Mouse (Mus musculus) neural tube, embryonic 12.5 days (tissue): ENCODE results near the gene Ppp4r4. TPM values are rescaled to one million over a fixed set of nuclear protein-coding genes. Genes with fewer than 3 reads are reported as not detected.
"Not testable (repeated sequence)": the region's sequence is repeated elsewhere in the genome, so short reads cannot be mapped to it uniquely, and the experiment has no call there.

ENCODE experiments used
- ATAC-seq: fragments of 200-750 bp; cut with Nextera tagmentation; 2 replicates; pipeline ENCODE4 v1.8.0; 2017; ENCODE audit warnings: low read depth, mild to moderate bottlenecking, moderate TSS enrichment, moderate library complexity; ENCODE audit not compliant: low FRiP score
- H3K27ac ChIP-seq: fragments of 300-500 bp; sonication (generic); 2 replicates; pipeline ENCODE4 v1.5.1; 2016
- H3K27me3 ChIP-seq: fragments of 300-500 bp; sonication (generic); replicated peaks from 2 replicates; pipeline ENCODE4 v1.6.1; 2016; ENCODE audit warnings: mild to moderate bottlenecking
- H3K36me3 ChIP-seq: fragments of 300-500 bp; sonication (generic); 2 replicates; pipeline ENCODE4 v1.6.1; 2016; ENCODE audit warnings: mild to moderate bottlenecking
- H3K4me1 ChIP-seq: fragments of 300-500 bp; sonication (generic); 2 replicates; pipeline ENCODE4 v1.6.1; 2016
- H3K4me2 ChIP-seq: fragments of 300-500 bp; sonication (generic); replicated peaks from 2 replicates; pipeline ENCODE4 v1.6.1; 2016; ENCODE audit warnings: mild to moderate bottlenecking
- H3K4me3 ChIP-seq: fragments of 300-500 bp; sonication (generic); 2 replicates; pipeline ENCODE4 v1.5.1; 2016
- H3K9ac ChIP-seq: fragments of 300-500 bp; sonication (generic); 2 replicates; pipeline ENCODE4 v1.6.1; 2016; ENCODE audit warnings: mild to moderate bottlenecking
- H3K9me3 ChIP-seq: fragments of 300-500 bp; sonication (generic); 2 replicates; pipeline ENCODE4 v1.6.1; 2016; ENCODE audit warnings: mild to moderate bottlenecking
- WGBS: fragments of 180-500 bp; shearing (Covaris S2); methylation state at CpG from one replicate; pipeline ENCODE4 v1.1.7; 2016; 5-methylcytosine and 5-hydroxymethylcytosine counted together
- polyA plus RNA-seq: library from polyadenylated mRNA; unstranded; fragments of >200 nt; fragmentation: Nextera tagmentation; extraction: Ambion mirVana; gene quantifications from 2 replicates; pipeline ENCODE4 v1.2.1, GENCODE M21; 2016

Gene Ppp4r4
- polyA plus RNA-seq, 1 experiment from 2014 or later = 2.3 TPM

DNA sequence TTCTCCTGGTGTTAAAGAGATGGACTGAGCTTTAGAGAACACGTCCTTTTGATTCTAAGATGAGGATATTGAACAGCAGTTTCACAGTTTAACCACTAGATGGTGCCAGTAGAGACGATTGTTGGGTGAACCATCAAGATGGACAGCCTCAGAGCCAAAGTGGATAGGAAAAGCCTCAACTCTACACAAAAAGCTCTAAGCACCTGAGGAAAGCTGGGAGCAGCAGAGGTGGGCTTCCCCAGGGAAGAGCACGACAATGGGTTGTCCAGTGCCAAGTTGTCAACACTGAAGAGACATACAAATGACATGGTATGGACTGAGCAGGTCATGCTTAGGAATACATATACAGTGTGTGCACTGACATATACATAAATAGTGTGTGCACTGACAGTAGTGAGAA lies 12.1 kb downstream of the Ppp4r4 start:
- ATAC-seq = no peak
- peaks cover 7% of the 10 kb centered on the region; the same call in 1 of the 2 replicates for H3K4me1 ChIP-seq
- no peak overlapping the region for H3K4me2 ChIP-seq
- H3K9ac ChIP-seq = no peak overlapping the region
- no peaks in the 10 kb centered on the region for H3K36me3 ChIP-seq
- H3K27me3 ChIP-seq = no peaks in the 10 kb centered on the region
- WGBS = 7% methylated on average over 3 of the region's 3 CpGs
- H3K27ac ChIP-seq = no peak overlapping the region
- H3K4me3 ChIP-seq = no peak overlapping the region
- H3K9me3 ChIP-seq = no peaks in the 10 kb centered on the region

DNA sequence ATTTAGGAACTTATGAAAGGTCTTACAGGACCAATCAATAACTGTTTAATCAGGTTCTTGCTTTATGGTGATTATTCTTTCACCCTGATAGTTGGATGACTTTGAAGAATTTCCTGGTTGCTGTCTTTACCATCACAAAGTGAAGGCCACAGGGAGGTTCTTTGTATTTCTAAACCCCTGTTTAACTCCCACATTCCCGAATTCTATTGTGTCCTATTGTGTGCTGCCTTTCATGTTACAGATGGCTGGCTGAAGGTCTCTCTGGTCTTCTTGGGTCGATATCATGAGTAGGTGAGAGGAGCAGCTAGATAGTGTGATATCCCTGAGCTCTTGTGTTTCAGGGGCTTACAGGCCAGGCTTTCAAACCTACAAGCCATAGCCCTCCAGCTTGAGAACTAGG lies 15.4 kb downstream of the Ppp4r4 start:
- Histone ChIP-seq H3K36me3 (no peaks in the 10 kb centered on the region), H3K9ac (no peak overlapping the region), H3K4me2 (no peak overlapping the region), H3K9me3 (no peaks in the 10 kb centered on the region), H3K27me3 (no peaks in the 10 kb centered on the region), H3K4me3 (no peak overlapping the region), H3K27ac (no peak overlapping the region), H3K4me1 (peaks cover 7% of the 10 kb centered on the region; the same call in 1 of the 2 replicates)
- 21% methylated on average over 2 of the region's 2 CpGs for WGBS
- ATAC-seq = no peak

- ATAC-seq = no peak
Observed at GRCm38 (mm10) chr12:103548526-103548925, 16.4 kb downstream of the Ppp4r4 start.

GRCm38 (mm10) chr12:103550047-103550446 lies 18.0 kb downstream of the Ppp4r4 start:
- ATAC-seq = no peak
- Histone ChIP-seq H3K27ac (no peak overlapping the region), H3K27me3 (no peaks in the 10 kb centered on the region), H3K4me1 (peaks cover 7% of the 10 kb centered on the region; the same call in 1 of the 2 replicates), H3K4me3 (no peak overlapping the region), H3K36me3 (no peaks in the 10 kb centered on the region), H3K4me2 (no peak overlapping the region), H3K9ac (no peak overlapping the region), H3K9me3 (no peaks in the 10 kb centered on the region)
- WGBS = 76% methylated on average over 6 of the region's 6 CpGs

More at GRCm38 (mm10) chr12:103548526-103548925, 16.4 kb downstream of the Ppp4r4 start:
- peaks cover 7% of the 10 kb centered on the region; the same call in 1 of the 2 replicates for H3K4me1 ChIP-seq
- no peak overlapping the region for H3K27ac ChIP-seq
- no peak overlapping the region for H3K4me2 ChIP-seq
- H3K4me3 ChIP-seq = no peak overlapping the region
- H3K9me3 ChIP-seq = no peaks in the 10 kb centered on the region
- WGBS = 71% methylated on average over 4 of the region's 4 CpGs
- H3K9ac ChIP-seq = no peak overlapping the region
- no peaks in the 10 kb centered on the region for H3K27me3 ChIP-seq
- no peaks in the 10 kb centered on the region for H3K36me3 ChIP-seq

DNA sequence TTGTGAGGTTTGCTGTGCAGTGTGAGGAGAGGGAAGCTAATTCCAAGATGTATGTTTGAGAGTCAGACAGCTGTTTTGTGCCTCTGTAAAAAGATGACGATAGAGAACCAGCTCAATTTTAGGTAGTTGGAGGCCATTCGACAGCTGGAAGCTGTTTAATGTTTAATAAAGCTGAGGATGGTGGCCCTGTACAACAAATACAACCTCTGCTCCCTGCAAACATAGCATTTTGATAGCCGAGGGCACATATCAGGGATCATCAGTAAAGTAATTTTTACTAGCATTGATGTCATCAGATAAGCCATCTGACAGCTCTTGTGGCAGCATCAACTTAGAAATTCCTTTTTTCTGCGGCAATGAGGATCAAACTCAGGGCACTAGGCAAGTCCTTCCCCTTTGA lies 19.3 kb downstream of the Ppp4r4 start:
- 82% methylated on average over 4 of the region's 4 CpGs for WGBS

DNA sequence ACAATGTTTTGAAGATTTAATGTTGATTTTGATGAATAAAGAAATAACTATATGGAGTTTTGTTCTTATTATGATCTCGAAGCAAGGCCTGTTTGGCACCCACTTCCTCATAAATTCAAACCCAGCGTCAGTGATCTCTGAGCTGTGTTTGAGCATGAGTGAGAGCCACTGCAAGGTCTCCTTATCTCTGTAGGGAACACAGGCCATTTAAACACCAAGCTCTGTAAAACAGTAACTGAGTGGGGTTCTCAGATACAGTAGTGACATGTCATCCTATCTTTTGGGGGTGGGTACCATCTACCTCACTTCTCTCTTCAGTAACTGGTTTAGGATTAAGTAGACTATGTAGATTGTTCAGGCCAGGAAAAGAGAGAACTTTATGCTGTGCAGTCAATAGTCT lies 20.4 kb downstream of the Ppp4r4 start:
- 91% methylated on average over 2 of the region's 2 CpGs for WGBS
- Histone ChIP-seq H3K4me2 (no peak overlapping the region), H3K27me3 (no peaks in the 10 kb centered on the region), H3K4me3 (no peak overlapping the region), H3K9ac (no peak overlapping the region), H3K36me3 (no peaks in the 10 kb centered on the region), H3K27ac (no peak overlapping the region), H3K9me3 (no peaks in the 10 kb centered on the region), H3K4me1 (peaks cover 5% of the 10 kb centered on the region; the same call in 1 of the 2 replicates)
- no peak for ATAC-seq

More for the DNA sequence above, 19.3 kb downstream of the Ppp4r4 start:
- Histone ChIP-seq H3K4me2 (no peak overlapping the region), H3K27ac (no peak overlapping the region), H3K4me1 (peaks cover 7% of the 10 kb centered on the region; the same call in 1 of the 2 replicates), H3K27me3 (no peaks in the 10 kb centered on the region), H3K36me3 (no peaks in the 10 kb centered on the region), H3K9me3 (no peaks in the 10 kb centered on the region), H3K4me3 (no peak overlapping the region), H3K9ac (no peak overlapping the region)
- ATAC-seq = no peak

DNA sequence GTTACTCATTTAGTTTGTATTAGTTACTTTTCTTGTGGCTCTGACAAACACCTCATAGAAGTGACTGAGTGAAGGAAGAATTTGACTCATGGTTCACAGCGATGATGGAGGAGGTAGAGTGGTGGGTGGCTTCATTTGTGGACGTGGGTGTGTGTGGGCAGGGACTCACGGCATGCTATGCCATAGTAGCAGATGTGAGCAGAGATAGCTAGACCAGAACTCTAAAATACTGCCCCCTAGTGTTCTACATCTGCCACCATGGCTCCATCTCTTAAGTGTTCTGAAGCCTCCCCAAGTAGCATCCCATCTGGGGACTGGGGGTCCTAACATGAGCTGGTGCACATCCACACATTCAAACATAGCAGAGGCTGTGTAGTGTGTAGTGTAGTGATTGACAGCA lies 21.4 kb downstream of the Ppp4r4 start:
- H3K9me3 ChIP-seq = no peaks in the 10 kb centered on the region
- ATAC-seq = no peak
- H3K36me3 ChIP-seq = no peaks in the 10 kb centered on the region
- H3K4me1 ChIP-seq = no peaks in the 10 kb centered on the region
- no peaks in the 10 kb centered on the region for H3K27me3 ChIP-seq
- WGBS = 77% methylated on average over 3 of the region's 3 CpGs
- H3K27ac ChIP-seq = no peak overlapping the region
- H3K9ac ChIP-seq = no peak overlapping the region
- no peak overlapping the region for H3K4me3 ChIP-seq
- H3K4me2 ChIP-seq = no peak overlapping the region

DNA sequence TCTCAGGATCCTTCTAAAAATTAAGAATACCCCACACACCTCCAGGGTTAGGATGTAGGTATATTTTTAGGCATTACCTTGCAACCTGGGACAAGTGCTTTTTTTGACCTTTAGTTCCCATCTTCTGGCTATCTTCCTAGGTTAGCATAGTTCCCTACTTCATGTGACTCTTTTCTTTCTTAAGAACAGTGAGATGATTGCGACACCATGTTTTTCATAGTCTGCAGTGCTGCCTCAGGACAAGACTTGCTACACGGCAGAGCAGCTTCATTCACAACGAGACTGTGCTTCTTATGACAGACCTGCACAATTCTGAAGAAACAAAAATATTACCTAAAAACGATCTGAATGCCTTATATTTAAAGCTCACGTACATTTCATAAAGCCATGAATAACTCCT lies 24.8 kb downstream of the Ppp4r4 start:
- Histone ChIP-seq H3K27me3 (no peaks in the 10 kb centered on the region), H3K4me1 (no peaks in the 10 kb centered on the region), H3K9me3 (no peaks in the 10 kb centered on the region), H3K36me3 (no peaks in the 10 kb centered on the region), H3K9ac (no peak overlapping the region), H3K4me2 (no peak overlapping the region), H3K27ac (no peak overlapping the region), H3K4me3 (no peak overlapping the region)
- WGBS = 90% methylated on average over 5 of the region's 5 CpGs
- no peak for ATAC-seq

DNA sequence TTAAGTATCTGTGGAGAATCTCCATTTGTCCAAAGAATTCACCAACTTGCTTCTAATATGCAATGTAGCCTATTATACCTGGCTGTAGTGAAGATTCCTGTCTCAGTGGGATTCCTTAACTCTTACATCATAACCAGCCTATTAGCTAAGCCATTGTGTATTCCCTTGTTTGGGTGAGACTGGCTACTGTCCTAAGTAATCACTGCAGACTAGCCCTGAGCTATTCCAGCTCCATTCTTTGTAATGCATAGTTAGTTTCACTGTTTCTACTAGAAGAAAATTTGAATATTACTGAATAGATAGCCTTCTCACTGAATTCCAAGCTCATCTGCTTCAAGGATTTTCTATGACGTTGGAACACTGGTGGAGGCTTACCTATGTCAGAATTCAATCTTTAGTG lies 32.6 kb downstream of the Ppp4r4 start:
- 69% methylated on average over 1 of the region's 1 CpGs for WGBS
- H3K27me3 ChIP-seq = no peaks in the 10 kb centered on the region
- no peaks in the 10 kb centered on the region for H3K36me3 ChIP-seq
- H3K9me3 ChIP-seq = no peaks in the 10 kb centered on the region
- H3K4me3 ChIP-seq = no peak overlapping the region
- H3K27ac ChIP-seq = no peak overlapping the region
- ATAC-seq = no peak
- no peak overlapping the region for H3K9ac ChIP-seq
- H3K4me1 ChIP-seq = no peaks in the 10 kb centered on the region
- H3K4me2 ChIP-seq = no peak overlapping the region

- Histone ChIP-seq H3K36me3 (no peaks in the 10 kb centered on the region), H3K9ac (no peak overlapping the region), H3K4me3 (no peak overlapping the region), H3K4me2 (no peak overlapping the region), H3K27me3 (no peaks in the 10 kb centered on the region), H3K27ac (no peak overlapping the region), H3K4me1 (no peaks in the 10 kb centered on the region), H3K9me3 (no peaks in the 10 kb centered on the region)
- ATAC-seq = no peak
- WGBS = 86% methylated on average over 7 of the region's 7 CpGs
Observed at GRCm38 (mm10) chr12:103565151-103565550, 33.1 kb downstream of the Ppp4r4 start.

GRCm38 (mm10) chr12:103567129-103567528 lies 35.0 kb downstream of the Ppp4r4 start:
- 71% methylated on average over 3 of the region's 3 CpGs for WGBS
- no peaks in the 10 kb centered on the region for H3K36me3 ChIP-seq
- H3K9ac ChIP-seq = no peak overlapping the region
- no peaks in the 10 kb centered on the region for H3K4me1 ChIP-seq
- no peak overlapping the region for H3K4me2 ChIP-seq
- H3K9me3 ChIP-seq = no peaks in the 10 kb centered on the region
- no peak overlapping the region for H3K4me3 ChIP-seq
- no peak for ATAC-seq
- no peak overlapping the region for H3K27ac ChIP-seq
- H3K27me3 ChIP-seq = no peaks in the 10 kb centered on the region

GRCm38 (mm10) chr12:103569690-103570089 lies 37.6 kb downstream of the Ppp4r4 start:
- Histone ChIP-seq H3K9ac (no peak overlapping the region), H3K9me3 (no peaks in the 10 kb centered on the region), H3K4me2 (no peak overlapping the region), H3K36me3 (no peaks in the 10 kb centered on the region), H3K27ac (no peak overlapping the region), H3K4me1 (no peaks in the 10 kb centered on the region), H3K4me3 (no peak overlapping the region), H3K27me3 (no peaks in the 10 kb centered on the region)
- ATAC-seq = no peak
- 65% methylated on average over 6 of the region's 6 CpGs for WGBS

GRCm38 (mm10) chr12:103578148-103578547 lies 46.1 kb downstream of the Ppp4r4 start:
- not testable (repeated sequence) for H3K36me3 ChIP-seq, H3K4me2 ChIP-seq, H3K4me1 ChIP-seq, ATAC-seq, H3K9ac ChIP-seq, H3K27me3 ChIP-seq, H3K9me3 ChIP-seq, H3K4me3 ChIP-seq, H3K27ac ChIP-seq
- WGBS = 94% methylated on average over 6 of the region's 6 CpGs
